Mouse (Mus musculus) neural tube, embryonic 10.5 days (tissue): ENCODE results near the gene Ecpas.

ENCODE experiments used
- DNase-seq: peaks from one replicate; pipeline ENCODE4 v3.0.0-alpha.2; 2017; ENCODE audit warnings: low spot score; ENCODE audit errors: extremely low spot score

Ecpas gene

GRCm38 (mm10) chr4:58911069-58911830 is 1.3 kb downstream of the Ecpas start:
- DNase-seq = peak; percentile 82

GRCm38 (mm10) chr4:58910175-58911068 is 2.1 kb downstream of the Ecpas start:
- no peak for DNase-seq

- DNase-seq = no peak
Measured at GRCm38 (mm10) chr4:58907453-58907852, 5.1 kb downstream of the Ecpas start.

GRCm38 (mm10) chr4:58898318-58898717 is 14.2 kb downstream of the Ecpas start:
- DNase-seq = no peak

- no peak for DNase-seq
Measured at GRCm38 (mm10) chr4:58897436-58897835, 15.1 kb downstream of the Ecpas start.

- DNase-seq = no peak
Measured at GRCm38 (mm10) chr4:58894399-58894798, 18.1 kb downstream of the Ecpas start.

- no peak for DNase-seq
Measured at GRCm38 (mm10) chr4:58890035-58890782, 22.3 kb downstream of the Ecpas start.

GRCm38 (mm10) chr4:58888568-58888967 is 24.0 kb downstream of the Ecpas start:
- no peak for DNase-seq

- DNase-seq = no peak
Measured at GRCm38 (mm10) chr4:58887626-58888025, 24.9 kb downstream of the Ecpas start.

GRCm38 (mm10) chr4:58886778-58887177 is 25.8 kb downstream of the Ecpas start:
- no peak for DNase-seq

- no peak for DNase-seq
Measured at GRCm38 (mm10) chr4:58885341-58885740, 27.2 kb downstream of the Ecpas start.

GRCm38 (mm10) chr4:58883841-58884240 is 28.7 kb downstream of the Ecpas start:
- DNase-seq = no peak

- no peak for DNase-seq
Measured at GRCm38 (mm10) chr4:58874373-58874772, 38.2 kb downstream of the Ecpas start.

- DNase-seq = no peak
Measured at GRCm38 (mm10) chr4:58867242-58867641, 45.3 kb downstream of the Ecpas start.

GRCm38 (mm10) chr4:58832908-58833307 is 79.6 kb downstream of the Ecpas start:
- DNase-seq = no peak

- no peak for DNase-seq
Measured at GRCm38 (mm10) chr4:58825921-58826320, 86.6 kb downstream of the Ecpas start.

- no peak for DNase-seq
Measured at GRCm38 (mm10) chr4:58787616-58788015, 124.9 kb downstream of the Ecpas start, which contains the start of gene Olfr267. Gene Olfr267, minus strand, starts transcription at chr4:58787716.

GRCm38 (mm10) chr4:58786659-58787058 is 125.9 kb downstream of the Ecpas start:
- no peak for DNase-seq

GRCm38 (mm10) chr4:58763417-58763816 is 149.1 kb downstream of the Ecpas start:
- DNase-seq = no peak

GRCm38 (mm10) chr4:58749510-58749909 is 163.0 kb downstream of the Ecpas start:
- DNase-seq = no peak

GRCm38 (mm10) chr4:58749101-58749500 is 163.4 kb downstream of the Ecpas start:
- DNase-seq = no peak
